Mouse (Mus musculus): Measurements from ENCODE around the gene Gtf3c5.

- TF ChIP-seq FLI1 (IDR thresholded peaks at IDR 0.05; ENCODE audit: low read length): no peak
- TF ChIP-seq GATA1 (IDR thresholded peaks at IDR 0.05; ENCODE audit: borderline replicate concordance, low read length): no peak
Observed at GRCm38 (mm10) chr2:28549157-28549556, 34.4 kb downstream of the Gtf3c5 start.

Data from megakaryocyte, embryonic 14.5 days (primary cell).